Mouse (Mus musculus): Measurements from ENCODE around the gene Nectin2. TPM values are rescaled to one million over a fixed set of nuclear protein-coding genes. Genes with fewer than 3 reads are reported as not detected.

Gene Nectin2
- polyA plus RNA-seq, 1 experiment from 2014 or later, result 49.1 TPM

DNA sequence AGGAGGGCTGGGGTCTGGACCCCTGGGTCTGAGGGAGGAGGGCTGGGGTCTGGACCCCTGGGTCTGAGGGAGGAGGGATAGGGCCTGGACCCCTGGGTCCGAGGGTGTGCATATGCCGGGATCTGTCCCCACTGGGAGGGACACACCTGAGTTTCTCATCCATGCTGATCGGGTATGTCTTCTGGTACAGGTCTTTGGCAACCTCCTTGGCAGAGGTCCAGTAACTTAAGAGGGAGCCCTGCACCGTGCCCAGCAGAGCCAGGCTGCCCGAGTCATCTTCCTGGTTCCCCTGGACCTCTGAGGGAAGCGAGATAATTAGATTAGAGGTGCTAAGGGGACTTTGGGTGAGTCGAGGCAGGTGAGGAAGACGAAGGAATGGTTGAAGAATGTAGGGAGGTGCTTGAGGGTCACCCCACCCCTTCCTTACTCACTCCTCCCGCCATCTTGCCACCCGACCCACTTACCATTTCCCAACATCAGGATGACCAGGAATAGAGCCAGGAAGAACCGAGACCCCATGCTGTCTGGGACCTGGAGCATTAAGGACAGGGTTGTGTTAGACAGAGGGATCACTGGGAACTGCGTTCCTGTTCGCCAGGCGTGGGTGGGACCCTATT, 77.1 kb downstream of the Nectin2 start:
- Histone ChIP-seq H3K4me1 (replicated peaks) (peaks cover 6% of the 10 kb centered on the region; the same call in 1 of the 2 replicates), H3K9ac (no peak overlapping the region), H3K27ac (no peak overlapping the region), H3K4me3 (no peak overlapping the region), H3K9me3 (no peaks in the 10 kb centered on the region), H3K27me3 (no peaks in the 10 kb centered on the region), H3K36me3 (no peaks in the 10 kb centered on the region), H3K4me2 (no peak overlapping the region)
- no peak for ATAC-seq (ENCODE audit: low FRiP score)
- WGBS, result 70% methylated on average over 14 of the region's 14 CpGs

DNA sequence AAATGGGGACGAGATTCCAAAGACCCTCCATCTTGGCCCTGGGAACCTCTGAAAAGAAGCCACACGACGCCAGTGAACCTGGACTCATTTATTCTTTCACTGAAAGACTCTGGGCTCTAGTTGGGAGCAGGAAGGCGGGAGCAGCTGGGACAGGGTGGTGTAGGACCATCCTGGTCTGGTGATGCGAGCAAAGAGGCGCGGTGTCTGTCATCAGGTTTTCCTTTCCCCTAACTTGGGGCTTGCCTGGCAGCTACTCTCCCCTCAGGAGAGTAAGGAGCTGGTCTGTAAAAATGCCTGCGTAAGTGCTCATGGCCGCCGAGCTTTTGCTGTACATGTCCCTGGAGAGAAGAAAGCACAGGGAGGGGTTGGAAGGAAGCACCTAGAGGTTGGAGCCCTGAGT, 78.8 kb downstream of the Nectin2 start:
- Histone ChIP-seq H3K4me2 (no peak overlapping the region), H3K9me3 (no peaks in the 10 kb centered on the region), H3K4me3 (no peak overlapping the region), H3K4me1 (replicated peaks) (peaks cover 6% of the 10 kb centered on the region; the same call in 1 of the 2 replicates), H3K36me3 (no peaks in the 10 kb centered on the region), H3K9ac (no peak overlapping the region), H3K27me3 (no peaks in the 10 kb centered on the region), H3K27ac (no peak overlapping the region)
- no peak for ATAC-seq (ENCODE audit: low FRiP score)
- WGBS, result 67% methylated on average over 10 of the region's 10 CpGs

DNA sequence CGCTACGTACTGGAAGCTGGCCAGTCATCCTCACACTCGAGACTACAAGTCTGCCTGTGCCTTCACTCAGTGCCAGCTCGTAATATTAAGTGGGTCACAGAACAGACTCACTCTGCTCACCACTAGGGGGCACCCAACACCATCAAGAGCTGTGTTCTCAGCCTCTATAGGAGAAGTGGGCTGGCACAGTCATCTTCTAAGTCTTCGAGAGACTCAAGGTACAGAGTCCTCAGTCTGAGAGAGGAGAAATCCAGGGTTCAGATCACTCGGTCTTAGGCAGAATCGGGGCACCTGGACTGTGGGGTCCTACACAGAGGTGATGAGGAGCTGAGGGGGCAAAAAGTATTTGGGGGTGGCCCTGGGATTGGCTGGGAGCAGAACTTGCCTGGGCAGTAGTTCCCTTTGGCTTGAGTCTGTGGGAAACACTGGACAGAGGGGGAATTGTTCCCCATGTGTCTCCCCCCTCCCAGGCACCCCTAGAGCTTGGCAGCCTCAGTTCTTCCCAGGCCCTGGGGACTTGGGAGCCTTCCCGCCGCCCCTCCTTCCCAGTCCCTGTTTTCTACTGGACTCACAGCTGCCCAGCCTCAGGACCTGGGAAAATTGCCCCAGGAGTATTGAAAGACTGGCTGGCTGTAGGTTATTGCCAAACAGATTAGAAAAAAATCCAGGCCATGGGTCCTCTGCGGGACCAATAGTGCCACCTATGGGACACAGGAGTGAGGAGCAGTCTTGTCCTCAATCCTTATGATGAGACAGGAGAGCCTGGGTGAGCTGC, 81.1 kb downstream of the Nectin2 start:
- 9% methylated on average over 10 of the region's 10 CpGs for WGBS
- Histone ChIP-seq H3K4me1 (replicated peaks) (peaks cover 16% of the 10 kb centered on the region), H3K27me3 (no peaks in the 10 kb centered on the region), H3K9ac (peak overlapping the region; percentile 24; the same call in 1 of the 2 replicates), H3K9me3 (no peaks in the 10 kb centered on the region), H3K36me3 (no peaks in the 10 kb centered on the region), H3K4me2 (peak overlapping the region; percentile 32), H3K27ac (peak overlapping the region; percentile 62; the same call in 1 of the 2 replicates), H3K4me3 (peak overlapping the region; percentile 5; the same call in 1 of the 2 replicates)
- ATAC-seq (ENCODE audit: low FRiP score), result peak; percentile 61

DNA sequence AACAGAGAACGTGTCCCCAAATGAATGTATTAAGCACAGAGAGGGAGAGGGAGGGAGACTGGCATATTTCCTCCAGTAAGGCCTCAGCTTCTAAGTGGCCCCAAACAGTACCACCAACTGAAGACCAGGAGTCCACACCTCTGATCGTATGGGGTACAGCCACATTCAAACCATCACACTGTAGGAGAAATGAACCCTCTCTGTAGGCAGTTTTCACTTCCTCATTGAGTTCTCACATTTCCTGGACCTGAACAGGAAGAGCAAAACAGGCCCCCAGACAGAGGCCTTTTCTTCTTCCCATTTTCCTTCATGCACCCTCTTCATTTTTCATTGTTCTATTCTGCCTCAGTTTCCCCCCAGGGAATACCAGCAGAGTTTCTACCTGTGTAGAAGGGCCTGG, 82.8 kb downstream of the Nectin2 start:
- Histone ChIP-seq H3K27ac (no peak overlapping the region), H3K4me1 (replicated peaks) (peaks cover 31% of the 10 kb centered on the region), H3K36me3 (no peaks in the 10 kb centered on the region; the same call in 1 of the 2 replicates), H3K27me3 (no peaks in the 10 kb centered on the region), H3K4me3 (no peak overlapping the region), H3K9me3 (no peaks in the 10 kb centered on the region), H3K9ac (no peak overlapping the region), H3K4me2 (no peak overlapping the region)
- ATAC-seq (ENCODE audit: low FRiP score), result no peak
- 75% methylated on average over 2 of the region's 2 CpGs for WGBS

DNA sequence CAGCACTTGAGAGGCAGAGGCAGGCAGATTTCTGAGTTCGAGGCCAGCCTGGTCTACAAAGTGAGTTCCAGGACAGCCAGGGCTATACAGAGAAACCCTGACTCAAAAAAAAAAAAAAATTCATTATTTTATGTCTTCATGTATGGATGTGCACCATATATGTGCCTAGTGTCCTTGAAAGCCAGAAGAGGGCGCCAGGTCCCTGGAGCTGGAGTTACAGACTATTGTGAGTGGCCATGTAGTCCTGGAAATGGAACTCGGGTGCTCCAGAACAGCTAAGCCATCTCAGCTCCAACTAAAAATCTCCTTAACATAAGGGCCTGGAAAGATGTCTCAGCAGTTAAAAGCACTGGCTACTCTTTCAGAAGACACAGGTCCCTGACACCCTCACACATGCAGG, 83.5 kb downstream of the Nectin2 start:
- Histone ChIP-seq H3K36me3 (peaks cover 4% of the 10 kb centered on the region), H3K27me3 (no peaks in the 10 kb centered on the region), H3K9ac (no peak overlapping the region), H3K4me2 (no peak overlapping the region), H3K27ac (no peak overlapping the region), H3K4me3 (no peak overlapping the region), H3K4me1 (replicated peaks) (peaks cover 37% of the 10 kb centered on the region), H3K9me3 (no peaks in the 10 kb centered on the region)
- WGBS, result 61% methylated on average over 3 of the region's 3 CpGs
- no peak for ATAC-seq (ENCODE audit: low FRiP score)

Other genes with a start within 250 kb of the Nectin2 start
- gene Bloc1s3, start 242.1 kb downstream of the Nectin2 start, polyA plus RNA-seq (2015; fragmentation: Nextera tagmentation; extraction: Ambion mirVana), result 3.2 and 3.5 TPM in 2 replicates
- 43.9 and 44.9 TPM in 2 replicates for gene Trappc6a, start 242.1 kb downstream of the Nectin2 start, polyA plus RNA-seq (2015; fragmentation: Nextera tagmentation; extraction: Ambion mirVana)
- 0.32 and 0.50 TPM in 2 replicates for gene Nkpd1, start 232.6 kb downstream of the Nectin2 start, polyA plus RNA-seq (2015; fragmentation: Nextera tagmentation; extraction: Ambion mirVana)
- gene Ppp1r37, start 187.4 kb downstream of the Nectin2 start, polyA plus RNA-seq (2015; fragmentation: Nextera tagmentation; extraction: Ambion mirVana), result 32.1 and 32.7 TPM in 2 replicates
- 0.17 and 0.22 TPM in 2 replicates for gene Zfp296, start 173.2 kb downstream of the Nectin2 start, polyA plus RNA-seq (2015; fragmentation: Nextera tagmentation; extraction: Ambion mirVana)
- gene Gemin7, start 172.9 kb downstream of the Nectin2 start, polyA plus RNA-seq (2015; fragmentation: Nextera tagmentation; extraction: Ambion mirVana), result 139 and 144 TPM in 2 replicates
- 54.2 and 60.5 TPM in 2 replicates for gene Clasrp, start 146.0 kb downstream of the Nectin2 start, polyA plus RNA-seq (2015; fragmentation: Nextera tagmentation; extraction: Ambion mirVana)
- gene Relb, start 121.0 kb downstream of the Nectin2 start, polyA plus RNA-seq (2015; fragmentation: Nextera tagmentation; extraction: Ambion mirVana), result 4.9 and 5.4 TPM in 2 replicates
- gene Clptm1, start 85.5 kb downstream of the Nectin2 start, polyA plus RNA-seq (2015; fragmentation: Nextera tagmentation; extraction: Ambion mirVana), result 108 and 109 TPM in 2 replicates
- 0.56 TPM in 1 of 2 replicates, not detected in the other for gene Apoc2, start 72.5 kb downstream of the Nectin2 start, polyA plus RNA-seq (2015; fragmentation: Nextera tagmentation; extraction: Ambion mirVana)
- not detected in 2 replicates for gene Gm44805, start 69.1 kb downstream of the Nectin2 start, polyA plus RNA-seq (2015; fragmentation: Nextera tagmentation; extraction: Ambion mirVana)
- 0.12 TPM in 1 of 2 replicates, not detected in the other for gene Apoc4, start 69.0 kb downstream of the Nectin2 start, polyA plus RNA-seq (2015; fragmentation: Nextera tagmentation; extraction: Ambion mirVana)
- gene Apoc1, start 57.8 kb downstream of the Nectin2 start, polyA plus RNA-seq (2015; fragmentation: Nextera tagmentation; extraction: Ambion mirVana), result 2.7 and 3.8 TPM in 2 replicates
- gene Apoe, start 51.3 kb downstream of the Nectin2 start, polyA plus RNA-seq (2015; fragmentation: Nextera tagmentation; extraction: Ambion mirVana), result 339 and 374 TPM in 2 replicates
- 119 and 124 TPM in 2 replicates for gene Tomm40, start 35.0 kb downstream of the Nectin2 start, polyA plus RNA-seq (2015; fragmentation: Nextera tagmentation; extraction: Ambion mirVana)
- gene Bcam, start 20.5 kb upstream of the Nectin2 start, polyA plus RNA-seq (2015; fragmentation: Nextera tagmentation; extraction: Ambion mirVana), result 8.1 and 10.7 TPM in 2 replicates
- not detected in 2 replicates for gene Cblc, start 46.3 kb upstream of the Nectin2 start, polyA plus RNA-seq (2015; fragmentation: Nextera tagmentation; extraction: Ambion mirVana)
- gene Bcl3, start 72.3 kb upstream of the Nectin2 start, polyA plus RNA-seq (2015; fragmentation: Nextera tagmentation; extraction: Ambion mirVana), result 0.60 and 1.5 TPM in 2 replicates
- 7.6 and 9.3 TPM in 2 replicates for gene Gm19345, start 101.5 kb upstream of the Nectin2 start, polyA plus RNA-seq (2015; fragmentation: Nextera tagmentation; extraction: Ambion mirVana)
- 0.48 and 0.58 TPM in 2 replicates for gene Ceacam16, start 110.8 kb upstream of the Nectin2 start, polyA plus RNA-seq (2015; fragmentation: Nextera tagmentation; extraction: Ambion mirVana)
- gene Ceacam19, start 137.5 kb upstream of the Nectin2 start, polyA plus RNA-seq (2015; fragmentation: Nextera tagmentation; extraction: Ambion mirVana), result not detected in 2 replicates
- 7.8 and 9.4 TPM in 2 replicates for gene Pvr, start 170.7 kb upstream of the Nectin2 start, polyA plus RNA-seq (2015; fragmentation: Nextera tagmentation; extraction: Ambion mirVana)
- gene Igsf23, start 200.3 kb upstream of the Nectin2 start, polyA plus RNA-seq (2015; fragmentation: Nextera tagmentation; extraction: Ambion mirVana), result 0.13 TPM in 1 of 2 replicates, not detected in the other
- not detected in 2 replicates for gene Ceacam20, start 214.9 kb upstream of the Nectin2 start, polyA plus RNA-seq (2015; fragmentation: Nextera tagmentation; extraction: Ambion mirVana)
- not detected in 2 replicates for gene Nlrp9b, start 241.0 kb upstream of the Nectin2 start, polyA plus RNA-seq (2015; fragmentation: Nextera tagmentation; extraction: Ambion mirVana)

Data from hindbrain, embryonic 13.5 days (tissue).